Mouse (Mus musculus) kidney, adult 2 months (tissue): ENCODE measurements around the gene Atg16l2.

ENCODE experiments used
- CTCF ChIP-seq: fragments of 200-500 bp; conservative IDR thresholded peaks from 2 replicates; pipeline ENCODE4 v1.5.1; 2011; ENCODE audit warnings: low read depth, mild to moderate bottlenecking, control low read depth, low read length, moderate library complexity, mixed read lengths; ENCODE audit not compliant: insufficient read depth, insufficient read length
- POLR2A ChIP-seq: fragments of 200-500 bp; IDR thresholded peaks from one replicate; pipeline ENCODE4 v1.6.1; 2011; ENCODE audit warnings: low read depth, low read length, control low read depth

DNA sequence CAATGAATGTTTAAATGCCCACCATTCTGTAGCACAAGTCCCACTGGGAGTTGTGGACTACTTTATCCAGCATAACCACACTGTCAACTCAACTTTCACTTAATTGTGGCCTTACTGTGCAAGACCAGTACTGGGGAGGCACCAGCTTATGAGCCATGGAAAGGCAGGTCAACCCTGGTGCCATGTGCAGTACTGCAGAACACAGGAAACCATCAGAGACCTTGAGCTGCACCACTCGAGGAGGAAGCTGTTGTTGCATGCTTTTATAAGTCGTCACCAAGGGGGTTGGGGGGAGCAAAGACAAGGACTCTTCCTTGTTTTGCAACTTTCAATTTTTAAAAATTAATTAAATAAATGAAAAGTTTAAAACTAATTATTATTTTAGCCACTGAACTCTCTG lies 49.0 kb downstream of the Atg16l2 start:
- TF ChIP-seq CTCF = no peak
- TF ChIP-seq POLR2A = no peak
